8 mouse cellular contexts compared by ENCODE assay signal in genomic region chr8:126917179-126917905, GRCm38 (mm10). TPM values are rescaled to one million over a fixed set of nuclear protein-coding genes. Genes with fewer than 3 reads are reported as not detected.
DNase-seq lines count a peak whose midpoint lies in the region; TF ChIP-seq lines count a peak whose summit lies in the region.
"Had no signal": no experiment of that assay in that cellular context is flagged by ENCODE, and none has a peak within 500 bp of the region (broad histone marks: within the 10 kb centered on the region; RNA-seq: fewer than 3 reads in every experiment).

No protein-coding gene starts in this region.

- peaks cover 28% of the 10 kb centered on the region for H3K4me1 ChIP-seq in brown adipose tissue, adult 24 weeks (ENCODE audit: control insufficient read depth, insufficient read depth, insufficient read length, low read length)
- H3K4me1 ChIP-seq in heart, embryonic 10.5 days: peaks cover 55% of the 10 kb centered on the region

- no peak for DNase-seq in left cerebral cortex, adult 2 months (ENCODE audit: extremely low spot score in 1 of 2, low spot score in 2 of 2)
- no peak for DNase-seq in left cerebral cortex, adult 8-10 months (ENCODE audit: low spot score in 2 of 2)
- DNase-seq in heart, embryonic 10.5 days (ENCODE audit: low spot score): no peak
- peak; percentile 22 to 48 for DNase-seq in lung, postnatal 4 days
- no peak for DNase-seq in layer of hippocampus, adult 9-11 months
- no peak for DNase-seq in right cerebral cortex, postnatal 25 days
- DNase-seq: thymus, adult 18-20 months had no signal

- TF ChIP-seq CTCF in left cerebral cortex, adult 2 months (IDR thresholded peaks at IDR 0.05): peak; percentile 22

- H3K27ac ChIP-seq in left cerebral cortex, adult 2 months: no peak overlapping the region
- H3K27ac ChIP-seq in brown adipose tissue, adult 24 weeks (replicated peaks; ENCODE audit: low read depth, low read length): peak overlapping the region; percentile 71
- H3K27ac ChIP-seq in heart, embryonic 10.5 days: peak overlapping the region; percentile 23

- no peaks in the 10 kb centered on the region for H3K27me3 ChIP-seq in heart, embryonic 10.5 days (ENCODE audit: insufficient read depth, poor library complexity, severe bottlenecking)

- 0 out of 2 replicates have a peak, but pooled peaks cover 3% of the 10 kb centered on the region for H3K36me3 ChIP-seq in heart, embryonic 10.5 days

- intact Hi-C loops in left cerebral cortex, adult 2 months (cut with DNase I): no loop called here

- H3K9me3 ChIP-seq in heart, embryonic 10.5 days: no peaks in the 10 kb centered on the region

- WGBS in heart, embryonic 10.5 days: 28% methylated on average over 6 of the region's 6 CpGs

- H3K4me3 ChIP-seq in left cerebral cortex, adult 2 months: no peak overlapping the region
- H3K4me3 ChIP-seq in brown adipose tissue, adult 24 weeks (ENCODE audit: insufficient read depth, low read depth, low read length): no peak overlapping the region
- no peak overlapping the region for H3K4me3 ChIP-seq in heart, embryonic 10.5 days

RNA-seq across cellular contexts. Expression of gene Tomm20, which starts 28.3 kb away (rescaled TPM):
- 100 to 1,000 TPM; 181 to 182 TPM for total RNA-seq in left cerebral cortex, adult 2 months (2021)
- total RNA-seq in left cerebral cortex, adult 8-10 months (2022): 100 to 1,000 TPM; 212 to 221 (median 217) TPM
- polyA plus RNA-seq in brown adipose tissue, adult 24 weeks (2012; ENCODE audit: insufficient read depth, insufficient read length, missing spikeins): 149 and 242 TPM in 2 replicates
- 276 and 307 TPM in 2 replicates for polyA plus RNA-seq in heart, embryonic 10.5 days (2016; fragmentation: Nextera tagmentation; extraction: Ambion mirVana)

RNA-seq across cellular contexts. Expression of gene Rbm34, which starts 53.5 kb away (rescaled TPM):
- total RNA-seq in left cerebral cortex, adult 2 months (2021): 10 to 100 TPM; 13.9 to 14.8 TPM
- total RNA-seq in left cerebral cortex, adult 8-10 months (2022): 10 to 100 TPM; 13.2 to 16.4 (median 15.4) TPM
- polyA plus RNA-seq in brown adipose tissue, adult 24 weeks (2012; ENCODE audit: insufficient read depth, insufficient read length, missing spikeins): 7.5 and 13.1 TPM in 2 replicates
- 14.0 and 25.0 TPM in 2 replicates for polyA plus RNA-seq in heart, embryonic 10.5 days (2016; fragmentation: Nextera tagmentation; extraction: Ambion mirVana)

Comparison
In these comparisons a context has a peak if more than half of its experiments do, and no peak if none do; other contexts are left out.
1. DNase-seq: peak in lung, postnatal 4 days (2 of 2); none in left cerebral cortex, adult 2 months (0 of 2), left cerebral cortex, adult 8-10 months (0 of 2), heart, embryonic 10.5 days (single experiment), layer of hippocampus, adult 9-11 months (single experiment) and right cerebral cortex, postnatal 25 days (single experiment).